Mouse (Mus musculus): ENCODE data around the gene Diras2. TPM values are rescaled to one million over a fixed set of nuclear protein-coding genes. Genes with fewer than 3 reads are reported as not detected.

The Diras2 gene
- total and polyA plus RNA-seq, 2 experiments from 2014 or later: 0.22 to 0.73 TPM

GRCm38 (mm10) chr13:52562166-52562571 lies 31.1 kb upstream of the Diras2 start:
- ATAC-seq (ENCODE audit: insufficient read depth, low read depth) (no peak), DNase-seq (ENCODE audit: low spot score) (no peak)
- H3K4me3 ChIP-seq (ENCODE audit: low read depth, low read length): no peak overlapping the region
- no peak overlapping the region for H3K27ac ChIP-seq (ENCODE audit: low read depth)
- no peaks in the 10 kb centered on the region for H3K4me1 ChIP-seq (ENCODE audit: control insufficient read depth, insufficient read depth)
- H3K4me2 ChIP-seq (ENCODE audit: low read depth, low read length): no peak overlapping the region
- H3K9ac ChIP-seq (replicated peaks; ENCODE audit: low read depth, low read length): no peak overlapping the region
- TF ChIP-seq EP300 (IDR thresholded peaks at IDR 0.05; ENCODE audit: low read depth): no peak
- TF ChIP-seq CTCF (IDR thresholded peaks at IDR 0.05; ENCODE audit: low read depth): no peak
- 50% methylated on average over 4 of the region's 4 CpGs for WGBS
- no peaks in the 10 kb centered on the region for H3K9me3 ChIP-seq (replicated peaks; ENCODE audit: control insufficient read depth, low read length)
- no peaks in the 10 kb centered on the region for H3K36me3 ChIP-seq (replicated peaks; ENCODE audit: control insufficient read depth, insufficient read depth, low read length)
- H3K27me3 ChIP-seq (ENCODE audit: control insufficient read depth, insufficient read depth, low read length): no peaks in the 10 kb centered on the region

DNA sequence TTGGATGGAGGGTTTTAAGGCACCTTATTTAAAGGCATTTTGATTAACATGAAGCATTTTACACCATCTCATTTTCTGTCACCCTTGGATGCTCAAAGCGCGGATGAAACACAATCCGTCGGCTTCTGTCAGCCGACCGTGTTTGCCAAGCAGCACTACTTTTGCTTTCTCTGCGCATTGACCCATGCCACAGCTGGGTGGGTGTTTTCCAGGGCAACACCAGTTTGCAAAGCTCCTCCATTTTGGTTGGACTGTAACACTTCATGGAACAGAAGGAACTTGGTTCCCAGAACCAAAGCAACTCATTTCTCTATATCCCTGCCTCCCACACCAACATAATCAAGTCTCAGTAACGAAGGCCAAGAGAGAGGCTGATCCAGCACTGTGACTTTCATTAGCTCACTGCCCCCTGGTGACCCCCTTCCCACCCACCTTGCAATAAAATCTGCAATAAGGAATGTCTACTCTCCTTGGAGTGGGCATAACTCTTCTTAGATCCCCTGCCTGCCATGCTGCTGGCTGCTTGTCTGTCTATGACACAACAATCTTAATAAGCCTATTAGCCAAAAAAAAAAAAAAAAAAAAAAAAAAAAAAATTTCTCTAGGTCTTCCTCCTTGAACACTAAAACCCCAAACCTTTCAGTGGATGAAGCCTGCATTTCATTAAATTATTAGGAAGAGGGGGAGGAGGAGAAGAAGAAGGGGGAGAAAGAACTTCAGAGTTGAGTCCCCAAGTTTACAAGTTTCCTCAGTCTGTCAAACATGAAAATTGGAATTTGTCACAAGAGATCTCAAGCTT lies 30.5 kb upstream of the Diras2 start:
- no peak overlapping the region for H3K27ac ChIP-seq (ENCODE audit: low read depth)
- 93% methylated on average over 8 of the region's 8 CpGs for WGBS
- H3K4me1 ChIP-seq (ENCODE audit: control insufficient read depth, insufficient read depth): no peaks in the 10 kb centered on the region
- DNase-seq (ENCODE audit: low spot score) (no peak), ATAC-seq (ENCODE audit: insufficient read depth, low read depth) (no peak)
- no peak overlapping the region for H3K4me2 ChIP-seq (ENCODE audit: low read depth, low read length)
- no peaks in the 10 kb centered on the region for H3K27me3 ChIP-seq (ENCODE audit: control insufficient read depth, insufficient read depth, low read length)
- no peaks in the 10 kb centered on the region for H3K9me3 ChIP-seq (replicated peaks; ENCODE audit: control insufficient read depth, low read length)
- H3K36me3 ChIP-seq (replicated peaks; ENCODE audit: control insufficient read depth, insufficient read depth, low read length): no peaks in the 10 kb centered on the region
- TF ChIP-seq CTCF (IDR thresholded peaks at IDR 0.05; ENCODE audit: low read depth): no peak
- TF ChIP-seq EP300 (IDR thresholded peaks at IDR 0.05; ENCODE audit: low read depth): no peak
- H3K4me3 ChIP-seq (ENCODE audit: low read depth, low read length): no peak overlapping the region
- no peak overlapping the region for H3K9ac ChIP-seq (replicated peaks; ENCODE audit: low read depth, low read length)

- TF ChIP-seq EP300 (IDR thresholded peaks at IDR 0.05; ENCODE audit: low read depth) (no peak), CTCF (IDR thresholded peaks at IDR 0.05; ENCODE audit: low read depth) (no peak)
- no peaks in the 10 kb centered on the region for H3K27me3 ChIP-seq (ENCODE audit: control insufficient read depth, insufficient read depth, low read length)
- 61% methylated on average over 7 of the region's 7 CpGs for WGBS
- no peak overlapping the region for H3K4me3 ChIP-seq (ENCODE audit: low read depth, low read length)
- no peaks in the 10 kb centered on the region for H3K36me3 ChIP-seq (replicated peaks; ENCODE audit: control insufficient read depth, insufficient read depth, low read length)
- H3K4me2 ChIP-seq (ENCODE audit: low read depth, low read length): no peak overlapping the region
- DNase-seq (ENCODE audit: low spot score) (no peak), ATAC-seq (ENCODE audit: insufficient read depth, low read depth) (no peak)
- no peak overlapping the region for H3K9ac ChIP-seq (replicated peaks; ENCODE audit: low read depth, low read length)
- no peaks in the 10 kb centered on the region for H3K4me1 ChIP-seq (ENCODE audit: control insufficient read depth, insufficient read depth)
- no peak overlapping the region for H3K27ac ChIP-seq (ENCODE audit: low read depth)
- H3K9me3 ChIP-seq (replicated peaks; ENCODE audit: control insufficient read depth, low read length): no peaks in the 10 kb centered on the region
These were observed 26.3 kb upstream of the Diras2 start for GRCm38 (mm10) chr13:52557421-52557820.

DNA sequence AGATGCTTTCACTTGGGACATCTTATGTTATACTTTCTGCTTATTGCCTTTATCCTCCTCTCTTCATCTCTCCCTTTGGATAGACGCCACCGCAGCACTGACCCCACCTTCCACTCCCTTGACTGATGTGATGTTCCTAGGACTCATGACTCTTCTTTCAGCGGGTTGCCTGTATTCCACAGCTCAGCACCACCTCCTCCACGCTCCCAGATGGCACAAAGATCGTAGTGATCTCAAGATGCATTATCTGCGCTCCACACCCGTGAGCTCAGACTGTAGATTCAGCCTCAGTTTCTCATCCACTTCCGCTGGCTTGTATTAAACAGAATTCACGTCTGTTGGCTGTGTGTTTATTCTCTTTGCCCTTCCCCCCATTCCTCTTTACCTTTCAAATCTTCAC lies 23.6 kb upstream of the Diras2 start:
- H3K4me1 ChIP-seq (ENCODE audit: control insufficient read depth, insufficient read depth): no peaks in the 10 kb centered on the region
- DNase-seq (ENCODE audit: low spot score) (no peak), ATAC-seq (ENCODE audit: insufficient read depth, low read depth) (no peak)
- WGBS: 76% methylated on average over 9 of the region's 9 CpGs
- H3K27me3 ChIP-seq (ENCODE audit: control insufficient read depth, insufficient read depth, low read length): no peaks in the 10 kb centered on the region
- no peaks in the 10 kb centered on the region for H3K9me3 ChIP-seq (replicated peaks; ENCODE audit: control insufficient read depth, low read length)
- no peak overlapping the region for H3K9ac ChIP-seq (replicated peaks; ENCODE audit: low read depth, low read length)
- no peak for TF ChIP-seq CTCF (IDR thresholded peaks at IDR 0.05; ENCODE audit: low read depth)
- no peak for TF ChIP-seq EP300 (IDR thresholded peaks at IDR 0.05; ENCODE audit: low read depth)
- no peak overlapping the region for H3K4me3 ChIP-seq (ENCODE audit: low read depth, low read length)
- no peaks in the 10 kb centered on the region for H3K36me3 ChIP-seq (replicated peaks; ENCODE audit: control insufficient read depth, insufficient read depth, low read length)
- no peak overlapping the region for H3K4me2 ChIP-seq (ENCODE audit: low read depth, low read length)
- H3K27ac ChIP-seq (ENCODE audit: low read depth): no peak overlapping the region

DNA sequence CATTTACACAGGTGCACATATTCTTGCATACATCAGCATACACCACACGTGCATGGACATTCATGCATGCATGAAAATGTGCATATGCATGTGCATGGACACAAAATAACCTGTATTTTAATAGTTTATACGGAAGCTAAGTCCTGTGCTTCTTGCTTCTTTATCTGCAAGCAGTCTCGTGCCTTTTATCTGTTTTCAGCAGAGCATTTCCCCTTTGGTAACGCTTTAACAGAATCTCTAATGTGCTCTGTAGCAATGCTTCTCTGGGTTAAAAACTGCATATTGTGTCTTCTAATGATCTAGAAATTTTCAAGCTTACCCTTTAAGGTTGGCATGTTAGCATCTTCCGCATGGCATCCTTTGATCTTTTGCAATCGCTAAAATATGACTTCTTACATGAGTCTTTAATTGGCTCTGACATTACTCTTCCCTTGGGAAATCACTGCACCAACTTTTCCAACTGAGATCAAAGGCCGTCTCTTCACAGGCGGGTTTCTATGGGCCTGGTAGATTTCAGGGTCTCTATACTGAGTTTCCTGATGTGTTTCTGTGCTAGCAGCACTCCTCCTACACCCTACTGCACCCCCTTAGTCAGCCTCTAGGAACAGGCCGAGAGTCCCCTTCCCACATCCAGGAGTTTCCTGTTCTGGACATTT lies 21.9 kb upstream of the Diras2 start:
- Histone ChIP-seq H3K9ac (replicated peaks; ENCODE audit: low read depth, low read length) (no peak overlapping the region), H3K4me2 (ENCODE audit: low read depth, low read length) (no peak overlapping the region), H3K36me3 (replicated peaks; ENCODE audit: control insufficient read depth, insufficient read depth, low read length) (no peaks in the 10 kb centered on the region), H3K4me1 (ENCODE audit: control insufficient read depth, insufficient read depth) (no peaks in the 10 kb centered on the region), H3K27ac (ENCODE audit: low read depth) (no peak overlapping the region), H3K9me3 (replicated peaks; ENCODE audit: control insufficient read depth, low read length) (no peaks in the 10 kb centered on the region), H3K27me3 (ENCODE audit: control insufficient read depth, insufficient read depth, low read length) (no peaks in the 10 kb centered on the region), H3K4me3 (ENCODE audit: low read depth, low read length) (no peak overlapping the region)
- TF ChIP-seq CTCF (IDR thresholded peaks at IDR 0.05; ENCODE audit: low read depth): no peak
- TF ChIP-seq EP300 (IDR thresholded peaks at IDR 0.05; ENCODE audit: low read depth): no peak
- ATAC-seq (ENCODE audit: insufficient read depth, low read depth) (no peak), DNase-seq (ENCODE audit: low spot score) (no peak)
- 60% methylated on average over 9 of the region's 9 CpGs for WGBS
